Mouse (Mus musculus): ENCODE results near the gene Pim1. TPM values are rescaled to one million over a fixed set of nuclear protein-coding genes. Genes with fewer than 3 reads are reported as not detected.
"Not testable (repeated sequence)": the region's sequence is repeated elsewhere in the genome, so short reads cannot be mapped to it uniquely, and the experiment has no call there.

Pim1 gene
- polyA plus RNA-seq, 1 experiment from 2014 or later: 12.7 TPM

DNA sequence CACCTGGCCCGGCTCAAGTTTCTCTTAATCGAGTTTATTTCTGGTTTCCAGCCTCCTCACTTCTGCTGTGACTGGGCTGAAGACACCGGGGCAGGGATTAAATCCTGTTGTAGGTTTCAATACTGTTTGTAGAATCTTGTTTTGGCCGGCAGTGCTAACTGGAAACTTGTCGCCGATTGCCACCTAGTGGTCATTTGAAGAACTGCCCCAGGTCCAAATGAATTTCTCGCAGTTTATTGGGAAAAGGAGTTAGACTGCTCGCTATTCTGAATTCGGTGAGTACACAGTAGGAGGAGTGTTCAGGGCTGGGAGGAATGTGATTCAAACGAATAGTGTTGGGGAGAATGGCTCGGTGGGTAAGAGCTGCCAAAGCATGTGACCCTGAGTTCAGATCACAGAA, 23.9 kb downstream of the Pim1 start:
- 3% methylated on average over 11 of the region's 11 CpGs for WGBS
- no peaks in the 10 kb centered on the region for H3K36me3 ChIP-seq
- no peak overlapping the region for H3K4me2 ChIP-seq
- no peaks in the 10 kb centered on the region for H3K9me3 ChIP-seq
- no peaks in the 10 kb centered on the region for H3K4me1 ChIP-seq (replicated peaks)
- ATAC-seq (ENCODE audit: low FRiP score): no peak
- H3K27ac ChIP-seq: no peak overlapping the region
- H3K9ac ChIP-seq: no peak overlapping the region
- no peaks in the 10 kb centered on the region for H3K27me3 ChIP-seq
- H3K4me3 ChIP-seq: no peak overlapping the region

- not testable (repeated sequence) for H3K4me1 ChIP-seq (replicated peaks); H3K9ac ChIP-seq; H3K27me3 ChIP-seq; H3K36me3 ChIP-seq; H3K27ac ChIP-seq; H3K4me2 ChIP-seq; H3K4me3 ChIP-seq; ATAC-seq (ENCODE audit: low FRiP score); H3K9me3 ChIP-seq
- WGBS: 96% methylated on average over 5 of the region's 5 CpGs
Measured at GRCm38 (mm10) chr17:29518665-29519064, 28.1 kb downstream of the Pim1 start.

DNA sequence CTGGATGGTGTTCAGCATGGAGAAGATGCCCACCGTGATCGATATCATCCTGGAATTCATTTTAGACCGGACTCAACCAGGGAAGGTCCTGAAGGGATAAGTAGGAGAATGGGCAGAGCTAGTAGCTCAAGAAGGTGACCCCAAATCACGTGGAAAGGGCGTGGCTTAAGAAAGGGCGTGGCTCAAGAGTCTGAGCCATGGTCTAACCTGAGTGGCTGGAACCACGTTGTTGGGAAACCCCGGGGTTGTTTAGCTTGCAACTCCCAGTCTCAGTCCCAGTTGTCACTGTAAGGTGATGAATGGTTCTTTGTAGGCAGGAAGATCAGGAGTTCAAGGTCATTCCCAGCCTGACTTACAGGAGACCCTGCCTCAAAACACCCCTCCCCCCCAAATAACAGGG, 29.2 kb downstream of the Pim1 start:
- Histone ChIP-seq H3K4me3 (no peak overlapping the region), H3K9ac (no peak overlapping the region), H3K4me2 (no peak overlapping the region), H3K9me3 (no peaks in the 10 kb centered on the region), H3K4me1 (replicated peaks) (no peaks in the 10 kb centered on the region), H3K36me3 (no peaks in the 10 kb centered on the region), H3K27me3 (no peaks in the 10 kb centered on the region), H3K27ac (no peak overlapping the region)
- 76% methylated on average over 8 of the region's 8 CpGs for WGBS
- ATAC-seq (ENCODE audit: low FRiP score): no peak

GRCm38 (mm10) chr17:29525613-29526012, 35.1 kb downstream of the Pim1 start:
- ATAC-seq (ENCODE audit: low FRiP score): no peak
- H3K27me3 ChIP-seq: no peaks in the 10 kb centered on the region
- no peak overlapping the region for H3K27ac ChIP-seq
- no peaks in the 10 kb centered on the region for H3K9me3 ChIP-seq
- H3K9ac ChIP-seq: no peak overlapping the region
- H3K4me2 ChIP-seq: no peak overlapping the region
- no peaks in the 10 kb centered on the region for H3K4me1 ChIP-seq (replicated peaks)
- WGBS: 82% methylated on average over 2 of the region's 2 CpGs
- H3K36me3 ChIP-seq: no peaks in the 10 kb centered on the region
- no peak overlapping the region for H3K4me3 ChIP-seq

DNA sequence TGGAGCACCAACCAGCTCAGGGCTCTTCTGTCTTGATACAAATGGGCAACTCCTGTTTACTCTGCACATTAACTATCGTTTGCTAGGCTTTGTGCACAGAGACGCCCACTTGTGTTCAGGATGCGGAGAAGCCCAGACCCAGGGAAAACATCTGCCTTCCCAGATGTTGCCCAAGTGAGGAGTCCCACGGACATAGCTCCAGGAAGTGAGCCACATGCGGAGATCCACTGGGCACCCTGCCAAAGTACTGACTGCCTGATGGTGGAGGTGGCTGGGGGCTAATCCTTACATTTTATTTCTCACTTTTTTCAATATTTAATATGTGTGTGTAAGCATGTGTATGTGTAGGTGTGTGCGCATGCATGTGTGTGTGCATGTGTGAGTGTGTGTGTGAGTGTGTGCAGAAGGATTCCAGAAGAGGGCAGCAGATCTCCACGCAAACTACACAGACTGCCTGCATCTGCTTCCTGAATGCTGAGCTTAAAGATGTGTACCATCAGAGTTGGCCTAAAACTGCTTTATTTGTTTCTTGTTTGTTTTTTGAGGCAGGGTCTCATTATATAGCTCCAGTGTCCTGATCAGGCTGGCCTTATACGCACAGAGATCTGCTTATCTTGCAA, 38.1 kb downstream of the Pim1 start:
- no peak overlapping the region for H3K27ac ChIP-seq
- no peak overlapping the region for H3K9ac ChIP-seq
- no peaks in the 10 kb centered on the region for H3K36me3 ChIP-seq
- H3K4me3 ChIP-seq: no peak overlapping the region
- H3K4me2 ChIP-seq: no peak overlapping the region
- no peak for ATAC-seq (ENCODE audit: low FRiP score)
- H3K4me1 ChIP-seq (replicated peaks): peaks cover 10% of the 10 kb centered on the region; the same call in 1 of the 2 replicates
- H3K9me3 ChIP-seq: no peaks in the 10 kb centered on the region
- H3K27me3 ChIP-seq: no peaks in the 10 kb centered on the region
- WGBS: 81% methylated on average over 8 of the region's 8 CpGs

DNA sequence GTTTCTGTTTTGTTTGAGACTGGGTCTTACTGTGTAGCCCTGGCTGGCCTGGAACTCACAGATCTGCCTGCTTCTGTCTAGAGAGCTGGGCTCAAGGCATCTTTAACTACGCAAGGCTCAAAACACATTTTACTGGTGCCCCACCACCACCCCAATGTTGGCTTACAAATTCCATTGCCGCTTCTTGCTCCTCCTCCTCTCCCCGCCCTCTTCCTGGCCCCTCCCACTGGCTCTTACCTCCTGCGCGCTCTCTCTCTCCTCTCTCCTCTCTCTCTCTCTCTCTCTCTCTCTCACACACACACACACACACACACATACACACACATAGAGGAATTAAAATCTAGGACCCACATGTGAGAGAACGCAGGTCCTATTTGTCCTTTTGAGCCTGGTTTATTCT, 40.0 kb downstream of the Pim1 start:
- H3K9me3 ChIP-seq: no peaks in the 10 kb centered on the region
- no peak overlapping the region for H3K4me2 ChIP-seq
- no peak overlapping the region for H3K27ac ChIP-seq
- ATAC-seq (ENCODE audit: low FRiP score): no peak
- no peaks in the 10 kb centered on the region for H3K36me3 ChIP-seq
- H3K27me3 ChIP-seq: no peaks in the 10 kb centered on the region
- no peak overlapping the region for H3K4me3 ChIP-seq
- peaks cover 10% of the 10 kb centered on the region; the same call in 1 of the 2 replicates for H3K4me1 ChIP-seq (replicated peaks)
- H3K9ac ChIP-seq: no peak overlapping the region
- WGBS: 83% methylated on average over 6 of the region's 6 CpGs

- no peak for ATAC-seq (ENCODE audit: low FRiP score)
- H3K4me3 ChIP-seq: no peak overlapping the region
- H3K4me1 ChIP-seq (replicated peaks): peaks cover 10% of the 10 kb centered on the region; the same call in 1 of the 2 replicates
- H3K27ac ChIP-seq: no peak overlapping the region
- H3K27me3 ChIP-seq: no peaks in the 10 kb centered on the region
- H3K9ac ChIP-seq: no peak overlapping the region
- 74% methylated on average over 9 of the region's 9 CpGs for WGBS
- no peaks in the 10 kb centered on the region for H3K9me3 ChIP-seq
- no peak overlapping the region for H3K4me2 ChIP-seq
- H3K36me3 ChIP-seq: no peaks in the 10 kb centered on the region
Measured at GRCm38 (mm10) chr17:29531278-29531677, 40.7 kb downstream of the Pim1 start.

GRCm38 (mm10) chr17:29531757-29532384, 41.3 kb downstream of the Pim1 start:
- Histone ChIP-seq H3K9me3 (no peaks in the 10 kb centered on the region), H3K27me3 (no peaks in the 10 kb centered on the region), H3K4me1 (replicated peaks) (peaks cover 10% of the 10 kb centered on the region; the same call in 1 of the 2 replicates), H3K27ac (no peak overlapping the region), H3K36me3 (no peaks in the 10 kb centered on the region), H3K4me2 (no peak overlapping the region), H3K4me3 (no peak overlapping the region), H3K9ac (no peak overlapping the region)
- 68% methylated on average over 10 of the region's 10 CpGs for WGBS
- ATAC-seq (ENCODE audit: low FRiP score): no peak

DNA sequence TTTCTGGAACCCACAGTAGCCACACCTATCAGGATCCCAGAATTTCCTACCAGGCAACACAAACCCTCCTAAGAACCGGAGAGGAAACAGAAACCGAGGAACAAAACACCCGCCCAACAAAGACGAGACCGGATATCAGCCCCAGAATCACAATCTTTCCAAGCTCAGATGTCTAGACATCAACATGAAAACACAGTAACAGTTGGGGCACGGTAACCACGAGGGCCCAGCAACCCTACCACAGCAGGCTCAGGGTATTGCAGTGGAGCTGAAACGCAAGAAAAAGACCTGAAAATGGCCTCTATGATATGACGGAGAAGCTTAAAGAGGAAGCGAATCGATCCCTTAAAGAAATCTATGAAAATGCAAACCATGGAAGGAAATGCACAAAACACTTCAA, 43.3 kb downstream of the Pim1 start:
- no peak overlapping the region for H3K9ac ChIP-seq
- H3K27ac ChIP-seq: no peak overlapping the region
- ATAC-seq (ENCODE audit: low FRiP score): no peak
- H3K36me3 ChIP-seq: no peaks in the 10 kb centered on the region
- no peaks in the 10 kb centered on the region for H3K9me3 ChIP-seq
- H3K4me2 ChIP-seq: no peak overlapping the region
- H3K4me1 ChIP-seq (replicated peaks): peaks cover 10% of the 10 kb centered on the region; the same call in 1 of the 2 replicates
- no peaks in the 10 kb centered on the region for H3K27me3 ChIP-seq
- 90% methylated on average over 11 of the region's 11 CpGs for WGBS
- no peak overlapping the region for H3K4me3 ChIP-seq

- H3K36me3 ChIP-seq: no peaks in the 10 kb centered on the region
- H3K4me1 ChIP-seq (replicated peaks): no peaks in the 10 kb centered on the region
- no peaks in the 10 kb centered on the region for H3K9me3 ChIP-seq
- no peak overlapping the region for H3K9ac ChIP-seq
- WGBS: 87% methylated on average over 8 of the region's 8 CpGs
- no peak overlapping the region for H3K4me2 ChIP-seq
- H3K27ac ChIP-seq: no peak overlapping the region
- ATAC-seq (ENCODE audit: low FRiP score): no peak
- H3K4me3 ChIP-seq: no peak overlapping the region
- no peaks in the 10 kb centered on the region for H3K27me3 ChIP-seq
Measured at GRCm38 (mm10) chr17:29540426-29540825, 49.9 kb downstream of the Pim1 start.

GRCm38 (mm10) chr17:29541419-29541818, 50.9 kb downstream of the Pim1 start:
- WGBS: 73% methylated on average over 14 of the region's 14 CpGs
- no peak overlapping the region for H3K27ac ChIP-seq
- no peak overlapping the region for H3K4me2 ChIP-seq
- H3K9me3 ChIP-seq: no peaks in the 10 kb centered on the region
- H3K9ac ChIP-seq: no peak overlapping the region
- H3K4me1 ChIP-seq (replicated peaks): no peaks in the 10 kb centered on the region
- no peaks in the 10 kb centered on the region for H3K36me3 ChIP-seq
- no peak for ATAC-seq (ENCODE audit: low FRiP score)
- H3K4me3 ChIP-seq: no peak overlapping the region
- H3K27me3 ChIP-seq: no peaks in the 10 kb centered on the region

GRCm38 (mm10) chr17:29542831-29543690, 52.5 kb downstream of the Pim1 start:
- no peak overlapping the region for H3K27ac ChIP-seq
- H3K9ac ChIP-seq: no peak overlapping the region
- H3K4me2 ChIP-seq: no peak overlapping the region
- H3K4me1 ChIP-seq (replicated peaks): no peaks in the 10 kb centered on the region
- no peaks in the 10 kb centered on the region for H3K36me3 ChIP-seq
- no peak for ATAC-seq (ENCODE audit: low FRiP score)
- WGBS: 90% methylated on average over 19 of the region's 19 CpGs
- H3K27me3 ChIP-seq: no peaks in the 10 kb centered on the region
- H3K9me3 ChIP-seq: no peaks in the 10 kb centered on the region
- H3K4me3 ChIP-seq: no peak overlapping the region

Measured in hindbrain, embryonic 13.5 days (tissue).